Mouse (Mus musculus) retina, postnatal 1 day (tissue): ENCODE results near the gene Olfr666.
"Not testable (repeated sequence)": the region's sequence is repeated elsewhere in the genome, so short reads cannot be mapped to it uniquely, and the experiment has no call there.

Source experiments
- DNase-seq: peaks from one replicate; pipeline ENCODE4 v3.0.0-alpha.2; 2012

Olfr666 gene

GRCm38 (mm10) chr7:104895852-104896251 lies at the start of gene Olfr666:
TSS of gene Olfr666 (minus strand) at chr7:104895952.
- DNase-seq: no peak

- no peak for DNase-seq
Observed at GRCm38 (mm10) chr7:104933940-104934339, 38.2 kb upstream of the Olfr666 start, which contains the start of gene Olfr669. TSS of gene Olfr669 (plus strand) at chr7:104934240.

- no peak for DNase-seq
Observed at GRCm38 (mm10) chr7:104927957-104928356, 32.2 kb upstream of the Olfr666 start, which contains the start of gene Olfr668. TSS of gene Olfr668 (minus strand) at chr7:104928057.

GRCm38 (mm10) chr7:104921382-104921781 lies 25.6 kb upstream of the Olfr666 start, which contains the start of gene Olfr667:
TSS of gene Olfr667 (minus strand) at chr7:104921482.
- DNase-seq: no peak

- no peak for DNase-seq
Observed at GRCm38 (mm10) chr7:104877731-104878130, 18.0 kb downstream of the Olfr666 start, which contains the start of gene Olfr665. TSS of gene Olfr665 (plus strand) at chr7:104878031.

- DNase-seq: no peak
Observed at GRCm38 (mm10) chr7:104861381-104861780, 34.4 kb downstream of the Olfr666 start.

- no peak for DNase-seq
Observed at GRCm38 (mm10) chr7:104857683-104858082, 38.1 kb downstream of the Olfr666 start.

- not testable (repeated sequence) for DNase-seq
Observed at GRCm38 (mm10) chr7:104856709-104857108, 39.0 kb downstream of the Olfr666 start, which contains the start of gene Usp17la. TSS of gene Usp17la (plus strand) at chr7:104857009.

GRCm38 (mm10) chr7:104855248-104855750 lies 40.5 kb downstream of the Olfr666 start:
- DNase-seq: no peak

GRCm38 (mm10) chr7:104851546-104851945 lies 44.2 kb downstream of the Olfr666 start:
- not testable (repeated sequence) for DNase-seq

GRCm38 (mm10) chr7:104843731-104844287 lies 51.9 kb downstream of the Olfr666 start:
- no peak for DNase-seq

GRCm38 (mm10) chr7:104842503-104842902 lies 53.2 kb downstream of the Olfr666 start, which contains the start of gene Usp17lb:
TSS of gene Usp17lb (minus strand) at chr7:104842603.
- no peak for DNase-seq
